Mouse (Mus musculus): Measurements from ENCODE around the gene Ets1. TPM values are rescaled to one million over a fixed set of nuclear protein-coding genes. Genes with fewer than 3 reads are reported as not detected.

Gene Ets1
- polyA plus RNA-seq, 1 experiment: 13.4 TPM

- Histone ChIP-seq H3K27ac (replicated peaks; ENCODE audit: low read depth, low read length) (no peak overlapping the region), H3K4me1 (ENCODE audit: control insufficient read depth, insufficient read depth, insufficient read length, low read length) (peaks cover 16% of the 10 kb centered on the region), H3K4me3 (ENCODE audit: insufficient read depth, low read depth, low read length) (no peak overlapping the region)
These were observed 25.4 kb upstream of the Ets1 start for GRCm38 (mm10) chr9:32610631-32611030.

- H3K4me3 ChIP-seq (ENCODE audit: insufficient read depth, low read depth, low read length): no peak overlapping the region
- peaks cover 16% of the 10 kb centered on the region for H3K4me1 ChIP-seq (ENCODE audit: control insufficient read depth, insufficient read depth, insufficient read length, low read length)
- H3K27ac ChIP-seq (replicated peaks; ENCODE audit: low read depth, low read length): no peak overlapping the region
These were observed 24.7 kb upstream of the Ets1 start for GRCm38 (mm10) chr9:32611340-32611739.

GRCm38 (mm10) chr9:32612426-32612825 is 23.6 kb upstream of the Ets1 start:
- Histone ChIP-seq H3K4me1 (ENCODE audit: control insufficient read depth, insufficient read depth, insufficient read length, low read length) (peaks cover 16% of the 10 kb centered on the region), H3K27ac (replicated peaks; ENCODE audit: low read depth, low read length) (peak overlapping the region; percentile 90), H3K4me3 (ENCODE audit: insufficient read depth, low read depth, low read length) (no peak overlapping the region)

- H3K27ac ChIP-seq (replicated peaks; ENCODE audit: low read depth, low read length): peak overlapping the region; percentile 92
- H3K4me3 ChIP-seq (ENCODE audit: insufficient read depth, low read depth, low read length): no peak overlapping the region
- peaks cover 18% of the 10 kb centered on the region for H3K4me1 ChIP-seq (ENCODE audit: control insufficient read depth, insufficient read depth, insufficient read length, low read length)
These were observed 23.1 kb upstream of the Ets1 start for GRCm38 (mm10) chr9:32612861-32613421.

- no peak overlapping the region for H3K4me3 ChIP-seq (ENCODE audit: insufficient read depth, low read depth, low read length)
- H3K4me1 ChIP-seq (ENCODE audit: control insufficient read depth, insufficient read depth, insufficient read length, low read length): peaks cover 19% of the 10 kb centered on the region
- H3K27ac ChIP-seq (replicated peaks; ENCODE audit: low read depth, low read length): no peak overlapping the region
These were observed 21.8 kb upstream of the Ets1 start for GRCm38 (mm10) chr9:32614191-32614590.

GRCm38 (mm10) chr9:32615461-32615860 is 20.6 kb upstream of the Ets1 start:
- Histone ChIP-seq H3K4me1 (ENCODE audit: control insufficient read depth, insufficient read depth, insufficient read length, low read length) (peaks cover 20% of the 10 kb centered on the region), H3K4me3 (ENCODE audit: insufficient read depth, low read depth, low read length) (no peak overlapping the region)

GRCm38 (mm10) chr9:32615986-32616385 is 20.0 kb upstream of the Ets1 start:
- Histone ChIP-seq H3K4me3 (ENCODE audit: insufficient read depth, low read depth, low read length) (no peak overlapping the region), H3K4me1 (ENCODE audit: control insufficient read depth, insufficient read depth, insufficient read length, low read length) (peaks cover 20% of the 10 kb centered on the region), H3K27ac (replicated peaks; ENCODE audit: low read depth, low read length) (no peak overlapping the region)

More at GRCm38 (mm10) chr9:32615461-32615860, 20.6 kb upstream of the Ets1 start:
- H3K27ac ChIP-seq (replicated peaks; ENCODE audit: low read depth, low read length): no peak overlapping the region

GRCm38 (mm10) chr9:32616516-32617429 is 19.2 kb upstream of the Ets1 start:
- no peak overlapping the region for H3K27ac ChIP-seq (replicated peaks; ENCODE audit: low read depth, low read length)

GRCm38 (mm10) chr9:32617430-32617768 is 18.6 kb upstream of the Ets1 start:
- Histone ChIP-seq H3K4me3 (ENCODE audit: insufficient read depth, low read depth, low read length) (no peak overlapping the region), H3K4me1 (ENCODE audit: control insufficient read depth, insufficient read depth, insufficient read length, low read length) (peaks cover 13% of the 10 kb centered on the region), H3K27ac (replicated peaks; ENCODE audit: low read depth, low read length) (no peak overlapping the region)

More at GRCm38 (mm10) chr9:32616516-32617429, 19.2 kb upstream of the Ets1 start:
- peaks cover 19% of the 10 kb centered on the region for H3K4me1 ChIP-seq (ENCODE audit: control insufficient read depth, insufficient read depth, insufficient read length, low read length)
- H3K4me3 ChIP-seq (ENCODE audit: insufficient read depth, low read depth, low read length): no peak overlapping the region

GRCm38 (mm10) chr9:32618544-32619120 is 17.4 kb upstream of the Ets1 start:
- Histone ChIP-seq H3K27ac (replicated peaks; ENCODE audit: low read depth, low read length) (peak overlapping the region; percentile 85), H3K4me3 (ENCODE audit: insufficient read depth, low read depth, low read length) (no peak overlapping the region), H3K4me1 (ENCODE audit: control insufficient read depth, insufficient read depth, insufficient read length, low read length) (peaks cover 7% of the 10 kb centered on the region)

- no peak overlapping the region for H3K4me3 ChIP-seq (ENCODE audit: insufficient read depth, low read depth, low read length)
- peaks cover 5% of the 10 kb centered on the region for H3K4me1 ChIP-seq (ENCODE audit: control insufficient read depth, insufficient read depth, insufficient read length, low read length)
- peak overlapping the region; percentile 85; the same call in 1 of the 2 replicates for H3K27ac ChIP-seq (replicated peaks; ENCODE audit: low read depth, low read length)
These were observed 16.4 kb upstream of the Ets1 start for GRCm38 (mm10) chr9:32619661-32620060.

GRCm38 (mm10) chr9:32620446-32620845 is 15.6 kb upstream of the Ets1 start:
- peaks cover 5% of the 10 kb centered on the region for H3K4me1 ChIP-seq (ENCODE audit: control insufficient read depth, insufficient read depth, insufficient read length, low read length)
- H3K4me3 ChIP-seq (ENCODE audit: insufficient read depth, low read depth, low read length): no peak overlapping the region
- no peak overlapping the region for H3K27ac ChIP-seq (replicated peaks; ENCODE audit: low read depth, low read length)

GRCm38 (mm10) chr9:32629385-32629981 is 6.5 kb upstream of the Ets1 start:
- H3K4me3 ChIP-seq (ENCODE audit: insufficient read depth, low read depth, low read length): no peak overlapping the region

GRCm38 (mm10) chr9:32631341-32631740 is 4.7 kb upstream of the Ets1 start:
- Histone ChIP-seq H3K27ac (replicated peaks; ENCODE audit: low read depth, low read length) (no peak overlapping the region), H3K4me3 (ENCODE audit: insufficient read depth, low read depth, low read length) (no peak overlapping the region), H3K4me1 (ENCODE audit: control insufficient read depth, insufficient read depth, insufficient read length, low read length) (peaks cover 4% of the 10 kb centered on the region; the same call in 1 of the 2 replicates)

More at GRCm38 (mm10) chr9:32629385-32629981, 6.5 kb upstream of the Ets1 start:
- no peaks in the 10 kb centered on the region for H3K4me1 ChIP-seq (ENCODE audit: control insufficient read depth, insufficient read depth, insufficient read length, low read length)
- H3K27ac ChIP-seq (replicated peaks; ENCODE audit: low read depth, low read length): no peak overlapping the region

- peaks cover 4% of the 10 kb centered on the region; the same call in 1 of the 2 replicates for H3K4me1 ChIP-seq (ENCODE audit: control insufficient read depth, insufficient read depth, insufficient read length, low read length)
- no peak overlapping the region for H3K4me3 ChIP-seq (ENCODE audit: insufficient read depth, low read depth, low read length)
These were observed 3.8 kb upstream of the Ets1 start for GRCm38 (mm10) chr9:32632237-32632636.

More at GRCm38 (mm10) chr9:32632237-32632636, 3.8 kb upstream of the Ets1 start:
- H3K27ac ChIP-seq (replicated peaks; ENCODE audit: low read depth, low read length): no peak overlapping the region

Measured in brown adipose tissue, adult 24 weeks (tissue).